ENCODE assay signal across 17 mouse cellular contexts in genomic region chr8:85513283-85513682, GRCm38 (mm10). TPM values are rescaled to one million over a fixed set of nuclear protein-coding genes. Genes with fewer than 3 reads are reported as not detected.
DNase-seq lines count a peak whose midpoint lies in the region; ATAC-seq and TF ChIP-seq lines count a peak whose summit lies in the region.
"Had no signal": no experiment of that assay in that cellular context is flagged by ENCODE, and none has a peak within 500 bp of the region (broad histone marks: within the 10 kb centered on the region; RNA-seq: fewer than 3 reads in every experiment).

No protein-coding gene starts in this region.

- H3K4me1 ChIP-seq in lung, postnatal 0 days (ENCODE audit: insufficient read depth, low read depth, low read length), result no peaks in the 10 kb centered on the region
- H3K4me1 ChIP-seq in hindbrain, embryonic 14.5 days (replicated peaks; ENCODE audit: control insufficient read depth, insufficient read depth, low read length), result no peaks in the 10 kb centered on the region
- H3K4me1 ChIP-seq in stomach, embryonic 16.5 days (ENCODE audit: control insufficient read depth, insufficient read depth, low read length), result 0 out of 2 replicates have a peak, but pooled peaks cover 3% of the 10 kb centered on the region
- H3K4me1 ChIP-seq: intestine, embryonic 15.5 days; liver, embryonic 15.5 days had no signal

- no peak for TF ChIP-seq CTCF in gastrocnemius, adult 2 months (IDR thresholded peaks at IDR 0.05)
- no peak for TF ChIP-seq CTCF in lung, postnatal 0 days (IDR thresholded peaks at IDR 0.05)

- no peak overlapping the region for H3K9ac ChIP-seq in lung, postnatal 0 days (replicated peaks; ENCODE audit: low read depth)
- no peak overlapping the region for H3K9ac ChIP-seq in hindbrain, embryonic 14.5 days
- H3K9ac ChIP-seq in stomach, embryonic 16.5 days (ENCODE audit: low read length), result no peak overlapping the region
- H3K9ac ChIP-seq: intestine, embryonic 15.5 days; liver, embryonic 15.5 days had no signal

- TF ChIP-seq EP300 in lung, postnatal 0 days (IDR thresholded peaks at IDR 0.05), result no peak

- H3K27me3 ChIP-seq in lung, postnatal 0 days (replicated peaks; ENCODE audit: insufficient read depth, low read length), result no peaks in the 10 kb centered on the region
- no peaks in the 10 kb centered on the region for H3K27me3 ChIP-seq in hindbrain, embryonic 14.5 days (ENCODE audit: control insufficient read depth, insufficient read depth, low read length)
- no peaks in the 10 kb centered on the region for H3K27me3 ChIP-seq in stomach, embryonic 16.5 days (ENCODE audit: control insufficient read depth, insufficient read depth, low read length)
- H3K27me3 ChIP-seq: intestine, embryonic 15.5 days; liver, embryonic 15.5 days had no signal

- DNase-seq in gastrocnemius, adult 2 months, result peak; percentile 79
- DNase-seq in gastrocnemius, postnatal 4 days (ENCODE audit: low spot score in 2 of 2), result no peak
- peak; percentile 25 for DNase-seq in lung, postnatal 0 days (ENCODE audit: low spot score)
- no peak for DNase-seq in lung, postnatal 14 days
- no peak for DNase-seq in hindbrain, embryonic 14.5 days (ENCODE audit: low spot score)
- DNase-seq: cerebellum, adult 9-11 months; embryo, embryonic 11 days; layer of hippocampus, adult 9-11 months; right cerebral cortex, postnatal 4 days; thymus, postnatal 36 days had no signal

- H3K9me3 ChIP-seq in lung, postnatal 0 days (ENCODE audit: low read length), result no peaks in the 10 kb centered on the region
- no peaks in the 10 kb centered on the region for H3K9me3 ChIP-seq in hindbrain, embryonic 14.5 days (ENCODE audit: control insufficient read depth, low read length)
- H3K9me3 ChIP-seq in stomach, embryonic 16.5 days (replicated peaks; ENCODE audit: control insufficient read depth, low read length), result no peaks in the 10 kb centered on the region
- H3K9me3 ChIP-seq: intestine, embryonic 15.5 days; liver, embryonic 15.5 days had no signal

- intact Hi-C loops in gastrocnemius, adult 2 months (cut with DNase I), result no loop called here

- H3K4me3 ChIP-seq in gastrocnemius, adult 2 months, result no peak overlapping the region
- no peak overlapping the region for H3K4me3 ChIP-seq in lung, postnatal 0 days (ENCODE audit: low read depth, low read length)
- H3K4me3 ChIP-seq in hindbrain, embryonic 14.5 days (replicated peaks; ENCODE audit: low read length), result no peak overlapping the region
- H3K4me3 ChIP-seq in stomach, embryonic 16.5 days (replicated peaks; ENCODE audit: low read length), result no peak overlapping the region
- H3K4me3 ChIP-seq: intestine, embryonic 15.5 days; liver, embryonic 15.5 days; myocyte had no signal

- H3K27ac ChIP-seq in gastrocnemius, adult 2 months, result peak overlapping the region; percentile 96
- H3K27ac ChIP-seq in lung, postnatal 0 days (ENCODE audit: low read length), result 0 out of 2 replicates have a peak overlapping the region, but pooled peaks have one; percentile 0
- peak overlapping the region; percentile 57 for H3K27ac ChIP-seq in hindbrain, embryonic 14.5 days
- H3K27ac ChIP-seq in stomach, embryonic 16.5 days (ENCODE audit: low read length), result 0 out of 2 replicates have a peak overlapping the region, but pooled peaks have one; percentile 31
- H3K27ac ChIP-seq: intestine, embryonic 15.5 days; kidney, postnatal 0 days; liver, embryonic 15.5 days had no signal

- H3K36me3 ChIP-seq in lung, postnatal 0 days (ENCODE audit: insufficient read depth, low read length), result no peaks in the 10 kb centered on the region
- H3K36me3 ChIP-seq in hindbrain, embryonic 14.5 days (replicated peaks; ENCODE audit: control insufficient read depth, insufficient read depth), result peaks cover 96% of the 10 kb centered on the region
- 0 out of 2 replicates have a peak, but pooled peaks cover 4% of the 10 kb centered on the region for H3K36me3 ChIP-seq in stomach, embryonic 16.5 days (ENCODE audit: control insufficient read depth, insufficient read depth, low read length)
- H3K36me3 ChIP-seq: intestine, embryonic 15.5 days had no signal

- WGBS in lung, postnatal 0 days, result 57% methylated on average over 4 of the region's 4 CpGs
- 78% methylated on average over 4 of the region's 4 CpGs for WGBS in hindbrain, embryonic 14.5 days
- 74% methylated on average over 4 of the region's 4 CpGs for WGBS in stomach, embryonic 16.5 days

- peak; percentile 67 for ATAC-seq in lung, postnatal 0 days
- ATAC-seq in hindbrain, embryonic 14.5 days (ENCODE audit: low FRiP score), result no peak
- no peak for ATAC-seq in stomach, embryonic 16.5 days (ENCODE audit: insufficient read depth, low FRiP score)
- ATAC-seq in CD4-positive, CD25-positive, alpha-beta regulatory T cell, adult 4 months, result no peak
- ATAC-seq: forebrain, embryonic 14.5 days; intestine, embryonic 15.5 days had no signal

- no peak overlapping the region for H3K4me2 ChIP-seq in lung, postnatal 0 days (replicated peaks; ENCODE audit: low read depth, low read length)
- H3K4me2 ChIP-seq in hindbrain, embryonic 14.5 days (replicated peaks), result no peak overlapping the region
- no peak overlapping the region for H3K4me2 ChIP-seq in stomach, embryonic 16.5 days (ENCODE audit: low read depth, low read length)
- H3K4me2 ChIP-seq: intestine, embryonic 15.5 days; liver, embryonic 15.5 days had no signal

RNA-seq across cellular contexts. Expression of gene Gpt2, which starts 20.9 kb away (rescaled TPM):
- total RNA-seq in gastrocnemius, adult 2 months (2021), result 100 to 1,000 TPM; 203 to 433 TPM
- total RNA-seq in gastrocnemius, postnatal 4 days (2021), result 10 to 100 TPM; 33.9 to 36.6 TPM
- 4.6 and 6.7 TPM in 2 replicates for polyA plus RNA-seq in lung, postnatal 0 days (2015; fragmentation: Nextera tagmentation; extraction: Ambion mirVana)
- polyA plus RNA-seq in hindbrain, embryonic 14.5 days (2014; fragmentation: Nextera tagmentation; extraction: Ambion mirVana), result 56.7 and 67.1 TPM in 2 replicates
- 26.7 and 27.5 TPM in 2 replicates for polyA plus RNA-seq in stomach, embryonic 16.5 days (2015; fragmentation: Nextera tagmentation; extraction: Ambion mirVana)
- under 1 TPM; 0.12 to 0.54 TPM for polyA plus RNA-seq in CD4-positive, CD25-positive, alpha-beta regulatory T cell, adult 4 months (2017; shearing (Covaris generic))

RNA-seq across cellular contexts. Expression of gene Dnaja2, which starts 41.9 kb away (rescaled TPM):
- total RNA-seq in gastrocnemius, adult 2 months (2021), result 100 to 1,000 TPM; 204 to 232 TPM
- 100 to 1,000 TPM; 160 to 170 TPM for total RNA-seq in gastrocnemius, postnatal 4 days (2021)
- polyA plus RNA-seq in lung, postnatal 0 days (2015; fragmentation: Nextera tagmentation; extraction: Ambion mirVana), result 95.7 and 107 TPM in 2 replicates
- polyA plus RNA-seq in hindbrain, embryonic 14.5 days (2014; fragmentation: Nextera tagmentation; extraction: Ambion mirVana), result 172 and 197 TPM in 2 replicates
- polyA plus RNA-seq in stomach, embryonic 16.5 days (2015; fragmentation: Nextera tagmentation; extraction: Ambion mirVana), result 135 and 144 TPM in 2 replicates
- 100 to 1,000 TPM; 148 to 158 TPM for polyA plus RNA-seq in CD4-positive, CD25-positive, alpha-beta regulatory T cell, adult 4 months (2017; shearing (Covaris generic))

Comparison
In these comparisons a context has a peak if more than half of its experiments do, and no peak if none do; other contexts are left out.
1. DNase-seq: peak in gastrocnemius, adult 2 months (single experiment) and lung, postnatal 0 days (single experiment); none in gastrocnemius, postnatal 4 days (0 of 2), lung, postnatal 14 days (single experiment) and hindbrain, embryonic 14.5 days (single experiment).
2. H3K27ac ChIP-seq: peak in every context shown above with its lines; median percentile 96 in gastrocnemius, adult 2 months; 57 in hindbrain, embryonic 14.5 days; 31 in stomach, embryonic 16.5 days; 0 in lung, postnatal 0 days.